Mouse (Mus musculus): ENCODE results near the gene Pdcd2l. TPM values are rescaled to one million over a fixed set of nuclear protein-coding genes. Genes with fewer than 3 reads are reported as not detected.
"Not testable (repeated sequence)": the region's sequence is repeated elsewhere in the genome, so short reads cannot be mapped to it uniquely, and the experiment has no call there.

Gene Pdcd2l
- total RNA-seq, 2 experiments from 2014 or later: 16.2 to 19.2 TPM

DNA sequence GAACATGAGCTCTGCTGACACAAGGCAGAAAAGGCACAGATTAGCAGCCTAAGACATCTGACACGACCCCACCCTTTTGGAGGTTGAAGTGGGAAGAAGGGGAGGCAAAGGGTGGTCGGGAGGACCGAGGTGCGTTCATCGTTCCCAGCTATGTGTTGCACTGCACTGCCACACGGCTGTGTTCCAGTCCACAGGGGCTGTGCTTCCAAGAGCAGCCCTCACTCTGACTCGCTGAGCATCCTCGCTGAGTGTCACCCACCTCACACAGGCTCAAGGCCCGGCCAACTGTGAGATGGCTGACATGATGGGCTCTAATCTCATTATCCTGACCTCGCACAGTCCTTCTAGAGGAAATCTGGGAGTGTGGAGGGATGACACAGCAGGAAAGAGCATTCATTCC lies 20.0 kb upstream of the Pdcd2l start:
- intact Hi-C loops (cut with DNase I): no loop called here
- DNase-seq: no peak

GRCm38 (mm10) chr7:34215481-34215880 lies 19.0 kb upstream of the Pdcd2l start:
- DNase-seq: no peak
- intact Hi-C loops (cut with DNase I): no loop called here

DNA sequence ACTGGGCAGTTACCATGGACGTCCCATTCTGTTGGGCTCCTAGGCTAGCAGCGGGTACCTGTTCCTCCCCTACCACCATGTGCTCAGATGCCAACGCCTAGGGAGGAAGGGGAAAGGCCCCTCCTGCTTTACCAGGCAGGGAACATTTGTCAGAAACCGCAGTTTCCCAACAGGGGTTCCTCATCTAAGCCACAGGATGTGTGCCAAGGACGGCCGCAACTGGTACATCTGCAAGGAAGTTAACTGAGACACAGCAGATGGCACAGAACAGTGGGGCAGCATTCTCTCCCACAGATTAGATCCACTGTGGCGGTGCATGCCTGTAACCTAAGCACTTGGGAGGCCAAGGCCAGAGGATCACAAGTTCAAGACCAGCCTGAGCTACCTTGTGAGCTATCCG lies 18.2 kb upstream of the Pdcd2l start:
- intact Hi-C loops (cut with DNase I): no loop called here
- no peak for DNase-seq

DNA sequence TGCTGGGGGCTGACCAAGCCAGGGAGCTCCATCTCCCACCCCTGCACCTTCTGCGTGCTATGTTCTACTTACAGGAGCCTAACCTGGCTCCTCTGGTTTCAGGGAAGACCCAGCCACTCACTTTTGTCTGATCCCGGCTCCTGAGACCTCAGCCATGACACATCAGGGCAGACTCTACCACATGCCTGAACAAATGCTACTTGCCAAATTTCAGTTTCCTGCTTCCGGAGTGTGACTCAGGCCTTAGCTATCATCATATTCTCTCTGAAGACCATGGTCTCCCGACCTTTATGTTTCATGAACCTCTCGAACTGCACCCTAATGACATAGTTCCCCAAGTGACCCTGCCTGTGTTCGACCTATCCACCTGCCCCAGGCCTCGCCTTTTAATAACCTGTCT lies 16.8 kb upstream of the Pdcd2l start:
- intact Hi-C loops (cut with DNase I): no loop called here
- no peak for DNase-seq

DNA sequence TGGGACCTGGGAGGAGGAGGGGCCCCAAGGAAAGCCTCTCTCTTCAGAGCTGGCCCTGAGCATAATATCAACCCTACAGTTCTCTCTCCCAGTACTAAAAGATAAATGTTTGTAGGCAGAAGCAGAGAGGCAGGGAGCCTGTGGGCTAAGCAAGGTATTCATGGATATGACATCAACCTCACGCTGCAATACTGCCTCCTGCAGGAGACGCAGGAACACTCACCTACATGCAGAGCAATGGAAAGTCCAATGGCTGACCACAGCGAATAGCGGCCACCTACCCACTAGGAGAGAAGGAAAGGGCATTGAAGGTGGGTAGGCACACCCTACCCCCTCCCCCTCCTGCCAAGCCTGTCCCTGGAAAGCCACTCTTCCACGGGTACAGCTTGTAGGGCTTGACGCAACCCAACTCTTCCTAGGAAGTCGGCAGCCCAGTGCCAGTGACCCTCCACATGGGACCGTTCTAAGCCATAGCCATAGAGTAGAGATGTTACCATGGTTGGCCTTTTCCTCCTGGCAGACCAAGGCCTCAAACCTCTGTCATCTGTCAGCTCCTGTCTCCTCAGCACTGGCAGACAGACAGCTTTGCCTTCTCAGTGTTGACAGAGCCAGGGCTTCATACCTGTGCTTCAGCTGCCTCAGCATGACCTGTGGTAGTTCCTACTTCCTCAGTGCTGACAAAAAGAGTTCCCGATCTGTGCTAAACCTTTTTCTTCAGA lies 11.7 kb upstream of the Pdcd2l start:
- intact Hi-C loops (cut with DNase I): no loop called here
- no peak for DNase-seq

- no peak for DNase-seq
- intact Hi-C loops (cut with DNase I): no loop called here
These were observed 9.9 kb upstream of the Pdcd2l start for GRCm38 (mm10) chr7:34206331-34206730.

- intact Hi-C loops (cut with DNase I); DNase-seq: not testable (repeated sequence)
These were observed 5.7 kb upstream of the Pdcd2l start for GRCm38 (mm10) chr7:34202147-34202546.

DNA sequence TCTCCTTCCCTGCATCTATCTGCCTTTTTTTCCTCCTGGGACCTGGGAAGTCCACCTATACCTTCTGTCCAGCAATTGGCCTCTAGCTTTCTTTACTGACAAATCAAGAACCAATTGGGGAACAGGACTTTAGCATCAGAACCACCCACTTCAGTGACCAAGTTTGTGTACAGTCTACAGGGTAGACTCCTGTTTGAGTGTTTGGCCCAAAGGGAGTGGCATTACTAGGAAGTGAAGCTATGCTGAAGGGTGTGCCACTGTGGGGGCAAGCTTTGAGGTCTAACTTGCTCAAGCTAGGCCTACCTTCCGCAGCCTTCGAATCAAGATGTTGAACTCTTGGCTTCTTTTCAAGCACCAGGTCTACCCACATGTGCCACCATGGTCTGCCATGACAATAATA lies 4.4 kb upstream of the Pdcd2l start:
- intact Hi-C loops (cut with DNase I): no loop called here
- no peak for DNase-seq

- intact Hi-C loops (cut with DNase I): loop anchor here (5.0 kb wide), 1 partner anchor 34 kb away; the partner anchor contains the start of gene Gpi1
- peak; percentile 28 to 58 for DNase-seq
These were observed 1.9 kb upstream of the Pdcd2l start for GRCm38 (mm10) chr7:34198346-34198745.

- DNase-seq: no peak
- intact Hi-C loops (cut with DNase I): loop anchor here (5.0 kb wide), 1 partner anchor 37 kb away; the partner anchor contains the start of gene Gpi1
These were observed 829 bp downstream of the Pdcd2l start for GRCm38 (mm10) chr7:34195632-34196031.

GRCm38 (mm10) chr7:34192825-34193224 lies 3.6 kb downstream of the Pdcd2l start:
- intact Hi-C loops (cut with DNase I): loop anchor here (5.0 kb wide), 1 partner anchor 211 kb away; no protein-coding TSS in a partner anchor
- DNase-seq: no peak

- DNase-seq: no peak
- intact Hi-C loops (cut with DNase I): no loop called here
These were observed 7.0 kb downstream of the Pdcd2l start for GRCm38 (mm10) chr7:34189376-34189989.

GRCm38 (mm10) chr7:34183794-34184193 lies 12.7 kb downstream of the Pdcd2l start:
- intact Hi-C loops (cut with DNase I): no loop called here
- DNase-seq: no peak

GRCm38 (mm10) chr7:34183356-34183755 lies 13.1 kb downstream of the Pdcd2l start:
- intact Hi-C loops (cut with DNase I): no loop called here
- DNase-seq: no peak

DNA sequence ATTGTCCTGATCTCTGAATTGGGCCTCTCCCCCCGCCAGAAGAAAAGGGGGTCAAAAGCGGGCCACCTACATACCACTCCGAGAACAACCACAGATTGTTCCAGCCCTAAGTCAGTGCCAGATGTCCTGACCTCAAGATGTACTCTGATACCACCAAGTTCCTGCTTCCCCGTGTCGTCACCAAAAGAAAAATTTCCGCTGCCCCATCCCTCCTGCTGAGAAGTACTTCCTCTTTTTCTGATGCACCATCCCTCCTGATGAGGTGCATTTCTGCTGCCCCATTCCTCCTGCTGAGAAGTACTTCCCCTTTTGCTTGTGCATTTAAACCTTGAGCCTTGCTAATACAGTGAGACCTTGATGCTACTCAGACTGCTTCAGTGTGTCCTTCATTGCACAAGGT lies 20.2 kb downstream of the Pdcd2l start:
- DNase-seq; intact Hi-C loops (cut with DNase I): not testable (repeated sequence)

DNA sequence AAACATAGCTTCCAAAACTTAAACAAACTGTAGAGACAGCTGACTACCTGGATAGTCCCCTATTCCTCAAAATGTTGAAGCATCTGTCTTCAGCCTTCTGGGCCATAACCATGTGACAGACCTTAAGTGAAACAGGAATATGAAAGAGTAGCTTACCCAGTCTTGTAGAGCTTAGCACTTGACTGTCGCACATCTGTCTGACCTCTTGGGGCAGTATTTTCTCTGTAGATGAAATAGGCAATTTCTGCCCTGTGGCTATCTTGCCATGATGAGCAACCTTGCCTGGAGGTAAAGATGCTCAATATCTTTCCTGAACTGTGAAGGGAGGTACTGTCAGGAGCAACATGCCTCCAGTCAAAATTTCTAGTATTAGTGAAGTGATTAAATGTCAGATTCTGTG lies 24.2 kb downstream of the Pdcd2l start:
- intact Hi-C loops (cut with DNase I): no loop called here
- DNase-seq: no peak

- DNase-seq: no peak
- intact Hi-C loops (cut with DNase I): no loop called here
These were observed 27.0 kb downstream of the Pdcd2l start, which contains the start of gene Uba2 for GRCm38 (mm10) chr7:34169454-34169853. Gene Uba2 (minus strand): TSS chr7:34169599.

DNA sequence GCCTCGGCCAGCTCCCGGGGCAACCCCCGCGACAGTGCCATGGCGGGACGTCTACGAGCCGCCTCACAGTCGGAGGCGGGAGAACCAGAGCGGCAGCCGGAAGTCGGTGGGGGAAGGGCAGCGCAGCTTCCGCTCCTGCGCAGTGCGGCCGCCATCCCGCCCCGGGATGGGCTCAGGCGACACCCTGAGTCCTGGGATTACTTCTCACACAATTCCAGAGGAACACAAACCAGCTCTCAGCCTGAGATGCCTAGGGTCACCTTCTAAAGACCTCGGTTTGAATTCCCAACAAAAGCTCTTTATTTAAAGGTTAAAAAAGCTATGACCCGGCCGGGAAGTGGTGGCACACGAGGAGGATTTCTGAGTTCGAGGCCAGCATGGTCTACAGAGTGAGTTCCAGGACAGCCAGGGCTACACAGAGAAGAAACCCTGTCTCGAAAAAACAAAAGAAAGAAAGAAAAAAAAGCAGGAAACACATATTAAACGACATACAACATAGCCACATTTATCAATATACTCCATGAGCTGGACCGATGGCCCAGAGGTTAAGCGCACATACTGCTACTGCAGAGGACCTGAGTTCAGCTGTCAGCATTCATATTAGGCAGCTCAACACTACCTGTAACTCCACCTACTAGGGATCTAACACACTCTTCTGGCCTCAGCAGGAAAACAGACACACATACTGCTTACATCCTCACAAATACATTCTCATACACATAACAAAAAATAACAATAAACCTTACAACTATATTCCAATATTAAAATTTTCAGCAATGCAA lies 27.8 kb downstream of the Pdcd2l start:
- intact Hi-C loops (cut with DNase I): no loop called here
- DNase-seq: peak; percentile 93 to 96

DNA sequence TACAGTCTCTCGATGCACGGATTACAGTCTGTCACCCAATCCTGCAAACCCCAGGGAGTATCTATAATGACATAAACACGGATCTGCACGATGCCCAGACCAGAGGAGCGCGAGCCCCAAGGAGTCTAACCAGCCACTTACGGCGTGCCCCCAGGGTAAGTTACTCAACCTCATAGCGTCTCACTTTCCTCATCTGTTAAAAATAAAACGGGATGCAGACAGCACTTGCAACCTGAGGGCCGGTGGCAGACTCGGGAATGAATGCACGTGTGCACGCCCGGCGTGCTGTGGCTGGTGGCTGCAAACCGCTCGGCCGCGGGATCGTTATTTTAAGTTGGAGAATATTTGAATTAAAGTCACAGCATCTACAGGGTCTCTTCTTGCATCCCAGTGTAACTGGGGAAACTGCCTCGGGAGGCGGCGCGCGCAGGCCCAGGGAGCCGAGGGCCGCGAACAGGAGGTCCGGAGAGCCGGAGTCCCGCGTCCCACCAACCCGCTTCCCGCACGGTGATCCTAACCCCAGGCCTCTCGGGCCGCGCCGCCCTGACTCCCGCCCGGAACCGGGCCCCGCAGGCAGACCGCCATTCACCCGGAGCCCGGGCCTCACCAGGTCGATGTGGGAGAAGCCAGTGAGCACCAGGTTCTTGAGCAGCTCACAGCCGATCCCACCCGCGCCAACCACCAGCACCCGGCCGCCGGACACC lies 28.5 kb downstream of the Pdcd2l start:
- intact Hi-C loops (cut with DNase I): no loop called here
- peak in 1 of 2 experiments; percentile 7 for DNase-seq

DNA sequence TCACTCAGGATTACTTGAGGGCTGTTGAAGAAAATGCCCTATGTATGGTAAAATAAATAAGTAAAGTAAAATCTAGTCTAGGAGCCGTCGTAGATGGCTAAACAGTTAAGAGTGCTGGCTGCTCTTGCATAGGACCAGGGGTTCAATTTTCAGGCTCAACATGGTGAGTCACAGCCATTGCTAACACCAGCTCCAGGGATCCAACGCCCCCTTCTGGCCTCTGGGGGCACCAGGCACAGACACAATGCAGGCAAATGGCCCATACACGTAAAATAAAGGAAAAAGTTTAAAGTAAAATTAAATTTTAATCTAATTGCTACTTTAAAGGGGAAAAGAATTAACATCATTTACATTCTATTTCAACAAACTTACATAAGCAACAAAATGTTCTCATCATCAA lies 29.6 kb downstream of the Pdcd2l start:
- DNase-seq: peak in 1 of 2 experiments; percentile 19
- intact Hi-C loops (cut with DNase I): no loop called here

DNA sequence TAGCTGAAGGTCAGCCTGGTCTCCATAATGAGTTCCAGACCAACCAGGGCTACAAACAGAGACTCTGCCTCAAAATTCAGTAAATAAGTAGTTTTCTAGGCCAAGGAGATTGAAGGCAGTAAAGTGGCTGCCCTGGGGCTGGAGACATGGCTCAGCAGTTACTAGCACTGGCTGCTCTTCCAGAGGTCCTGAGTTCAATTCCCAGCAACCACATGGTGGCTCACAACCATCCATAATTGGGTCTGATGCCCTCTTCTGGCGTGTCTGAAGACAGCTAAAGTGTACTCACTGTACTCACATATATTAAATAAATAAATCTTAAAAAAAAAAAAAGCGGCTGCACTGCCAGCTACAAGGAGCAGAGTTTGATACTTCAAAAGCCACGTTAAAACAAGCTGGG lies 30.5 kb downstream of the Pdcd2l start:
- intact Hi-C loops (cut with DNase I): no loop called here

More for the DNA sequence above, 30.5 kb downstream of the Pdcd2l start:
- no peak for DNase-seq
